Mouse (Mus musculus) gastrocnemius, adult 18-20 months (tissue): Measurements from ENCODE around the gene Cst7. TPM values are rescaled to one million over a fixed set of nuclear protein-coding genes. Genes with fewer than 3 reads are reported as not detected.
"Not testable (repeated sequence)": the region's sequence is repeated elsewhere in the genome, so short reads cannot be mapped to it uniquely, and the experiment has no call there.

Experiments used
- DNase-seq: peaks from one replicate; pipeline ENCODE4 v3.0.0; 2021; ENCODE audit warnings: low spot score
- long read RNA-seq, 2 experiments: library from polyadenylated mRNA; stranded (forward); transcript quantifications; one replicate each; pipeline ENCODE4 v2.0.0; 2021
- total RNA-seq, 2 experiments: library from RNA; stranded (reverse); gene quantifications; 2 replicates each; pipeline ENCODE4 v1.2.3; 2021

The Cst7 gene
- not detected for total RNA-seq
- long read RNA-seq, experiment 1, result 0 reads
- long read RNA-seq, experiment 2, result 0 reads

- DNase-seq, result no peak
Measured at GRCm38 (mm10) chr2:150569847-150570590, at the start of gene Cst7. TSS of gene Cst7 (plus strand) at chr2:150570415.

- DNase-seq, result no peak
Measured at GRCm38 (mm10) chr2:150525703-150526207, 44.5 kb upstream of the Cst7 start.

GRCm38 (mm10) chr2:150549576-150549975, 20.6 kb upstream of the Cst7 start:
- not testable (repeated sequence) for DNase-seq

GRCm38 (mm10) chr2:150558568-150558967, 11.6 kb upstream of the Cst7 start:
- DNase-seq, result no peak

GRCm38 (mm10) chr2:150567051-150567450, 3.2 kb upstream of the Cst7 start:
- no peak for DNase-seq

GRCm38 (mm10) chr2:150570761-150571160, 546 bp downstream of the Cst7 start:
- DNase-seq, result no peak

- no peak for DNase-seq
Measured at GRCm38 (mm10) chr2:150572463-150572862, 2.2 kb downstream of the Cst7 start.

GRCm38 (mm10) chr2:150576256-150576655, 6.0 kb downstream of the Cst7 start:
- no peak for DNase-seq

- no peak for DNase-seq
Measured at GRCm38 (mm10) chr2:150578603-150579002, 8.4 kb downstream of the Cst7 start.

GRCm38 (mm10) chr2:150579628-150580027, 9.4 kb downstream of the Cst7 start:
- DNase-seq, result no peak

- no peak for DNase-seq
Measured at GRCm38 (mm10) chr2:150589076-150589475, 18.9 kb downstream of the Cst7 start.

- DNase-seq, result no peak
Measured at GRCm38 (mm10) chr2:150595411-150596190, 25.4 kb downstream of the Cst7 start.

- DNase-seq, result no peak
Measured at GRCm38 (mm10) chr2:150600263-150600662, 30.0 kb downstream of the Cst7 start.

GRCm38 (mm10) chr2:150602166-150602565, 32.0 kb downstream of the Cst7 start:
- DNase-seq, result peak; percentile 62

GRCm38 (mm10) chr2:150604802-150605201, 34.6 kb downstream of the Cst7 start:
- DNase-seq, result no peak

- no peak for DNase-seq
Measured at GRCm38 (mm10) chr2:150607086-150607485, 36.9 kb downstream of the Cst7 start.

- peak; percentile 97 for DNase-seq
Measured at GRCm38 (mm10) chr2:150608087-150608799, 38.0 kb downstream of the Cst7 start, which contains the start of gene Apmap. TSS of gene Apmap (minus strand) at chr2:150608567.

- peak; percentile 79 for DNase-seq
Measured at GRCm38 (mm10) chr2:150608872-150609560, 38.8 kb downstream of the Cst7 start.

- no peak for DNase-seq
Measured at GRCm38 (mm10) chr2:150610097-150610496, 39.9 kb downstream of the Cst7 start.

GRCm38 (mm10) chr2:150621698-150622097, 51.5 kb downstream of the Cst7 start:
- peak; percentile 17 for DNase-seq

GRCm38 (mm10) chr2:150623957-150624356, 53.7 kb downstream of the Cst7 start:
- no peak for DNase-seq
